Mouse (Mus musculus): ENCODE measurements around the gene Prkg2. TPM values are rescaled to one million over a fixed set of nuclear protein-coding genes. Genes with fewer than 3 reads are reported as not detected.

Prkg2 gene
- polyA plus RNA-seq, 1 experiment from 2014 or later, result 0.21 TPM

DNA sequence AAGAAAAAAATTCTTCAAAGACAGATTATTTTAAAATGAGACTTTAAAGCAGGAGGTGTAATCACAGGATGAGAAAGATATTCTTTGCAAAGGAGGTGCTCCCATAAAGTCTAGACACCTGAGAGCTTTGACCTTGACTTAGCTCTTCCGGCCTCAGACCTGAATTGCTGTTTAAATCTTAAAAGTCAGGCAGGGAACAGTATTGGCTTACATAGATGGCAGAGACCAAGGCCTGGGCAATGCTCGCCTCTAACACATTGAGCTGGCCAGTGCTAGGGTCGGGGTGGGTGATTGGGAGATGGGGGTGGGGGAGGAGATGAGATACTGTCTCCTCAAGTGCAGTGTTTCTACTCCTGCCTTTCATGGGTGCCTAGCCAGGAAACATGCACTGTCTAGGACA, 22.0 kb downstream of the Prkg2 start:
- 68% methylated on average over 3 of the region's 3 CpGs for WGBS
- Histone ChIP-seq H3K4me2 (no peak overlapping the region), H3K4me1 (replicated peaks) (no peaks in the 10 kb centered on the region), H3K27me3 (no peaks in the 10 kb centered on the region), H3K27ac (no peak overlapping the region), H3K9me3 (replicated peaks) (no peaks in the 10 kb centered on the region), H3K4me3 (no peak overlapping the region), H3K36me3 (no peaks in the 10 kb centered on the region), H3K9ac (no peak overlapping the region)
- ATAC-seq (replicated peaks; ENCODE audit: insufficient number of reproducible peaks, insufficient read depth, low FRiP score, low read depth), result no peak

DNA sequence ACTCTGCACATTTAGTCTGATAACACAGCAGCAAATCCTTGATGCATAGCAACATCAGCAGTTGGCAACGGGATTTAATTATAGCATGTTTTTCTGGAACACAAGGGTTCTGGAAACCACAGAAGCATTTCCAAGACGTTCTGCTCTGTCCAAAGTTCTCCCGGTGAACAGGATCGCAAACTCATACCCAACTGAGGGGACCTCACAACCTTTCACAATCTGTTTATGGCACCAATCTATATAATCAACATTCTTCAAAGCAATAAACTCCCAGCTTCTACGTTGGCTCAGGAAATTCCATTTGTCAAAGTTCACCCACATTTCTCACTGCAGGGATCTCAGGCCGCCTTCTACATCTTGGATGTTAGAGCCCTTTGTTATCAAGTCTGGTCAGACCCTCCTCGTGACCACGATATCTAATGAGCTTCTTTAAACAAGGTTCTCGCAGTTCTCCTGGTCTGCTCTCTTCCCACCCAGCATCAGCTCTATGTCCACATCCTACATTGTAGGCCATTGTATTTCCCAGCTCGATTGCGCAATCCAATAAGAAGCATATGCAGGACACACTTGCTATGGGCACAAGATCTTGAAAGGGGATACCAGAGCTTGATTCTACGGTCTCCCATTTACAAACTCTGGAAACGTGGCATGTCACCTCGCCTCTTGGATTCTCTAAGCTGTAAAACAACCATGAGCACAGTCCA, 26.6 kb downstream of the Prkg2 start:
- no peaks in the 10 kb centered on the region for H3K36me3 ChIP-seq
- H3K4me3 ChIP-seq, result no peak overlapping the region
- no peak for ATAC-seq (replicated peaks; ENCODE audit: insufficient number of reproducible peaks, insufficient read depth, low FRiP score, low read depth)
- H3K4me1 ChIP-seq (replicated peaks), result no peaks in the 10 kb centered on the region
- WGBS, result 76% methylated on average over 14 of the region's 14 CpGs
- H3K9me3 ChIP-seq (replicated peaks), result no peaks in the 10 kb centered on the region
- H3K4me2 ChIP-seq, result no peak overlapping the region
- no peaks in the 10 kb centered on the region for H3K27me3 ChIP-seq
- no peak overlapping the region for H3K9ac ChIP-seq
- no peak overlapping the region for H3K27ac ChIP-seq

DNA sequence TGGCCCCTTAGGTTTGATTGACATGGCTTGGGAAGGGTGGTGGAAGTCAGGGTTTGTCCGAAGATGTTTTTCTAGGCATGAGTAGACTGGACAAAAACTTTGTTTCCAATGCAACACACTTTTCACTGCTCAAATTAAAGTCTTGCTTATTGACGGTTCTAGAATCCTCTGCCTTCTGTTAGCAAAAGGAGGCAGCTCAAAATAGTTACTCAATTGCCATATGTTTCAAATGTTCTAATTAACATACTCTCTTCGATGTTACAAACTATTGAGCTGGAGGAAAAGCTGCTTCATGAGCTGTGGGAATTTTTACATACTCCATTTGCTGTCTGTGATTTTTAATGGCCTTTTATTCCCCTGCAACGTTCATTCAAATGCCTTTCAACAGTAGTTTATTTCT, 39.0 kb downstream of the Prkg2 start:
- Histone ChIP-seq H3K4me3 (no peak overlapping the region), H3K36me3 (no peaks in the 10 kb centered on the region), H3K27ac (no peak overlapping the region), H3K4me2 (no peak overlapping the region), H3K4me1 (replicated peaks) (no peaks in the 10 kb centered on the region), H3K27me3 (no peaks in the 10 kb centered on the region), H3K9ac (no peak overlapping the region), H3K9me3 (replicated peaks) (no peaks in the 10 kb centered on the region)
- no peak for ATAC-seq (replicated peaks; ENCODE audit: insufficient number of reproducible peaks, insufficient read depth, low FRiP score, low read depth)
- 68% methylated on average over 4 of the region's 4 CpGs for WGBS

DNA sequence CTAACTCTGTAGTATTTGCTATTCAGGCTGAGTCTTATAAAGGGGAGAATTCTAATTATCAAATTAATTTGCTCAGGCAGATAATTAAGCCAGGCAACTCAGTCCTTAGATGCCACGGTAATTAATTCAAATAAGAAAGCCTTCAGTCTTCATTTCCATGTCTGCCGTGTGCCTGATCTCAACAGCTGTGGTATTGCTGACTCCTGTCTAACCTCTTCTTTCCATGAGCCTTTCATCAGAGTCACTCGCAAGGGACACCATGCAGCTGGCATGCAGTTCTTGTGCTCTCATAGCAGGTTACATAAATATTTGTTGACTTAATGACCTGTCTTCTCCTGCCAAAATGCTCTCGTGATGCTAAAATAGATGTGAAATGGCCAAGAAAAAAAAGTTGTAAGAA, 41.4 kb downstream of the Prkg2 start:
- Histone ChIP-seq H3K9me3 (replicated peaks) (no peaks in the 10 kb centered on the region), H3K27ac (no peak overlapping the region), H3K9ac (no peak overlapping the region), H3K4me2 (no peak overlapping the region), H3K4me1 (replicated peaks) (no peaks in the 10 kb centered on the region), H3K27me3 (no peaks in the 10 kb centered on the region), H3K4me3 (no peak overlapping the region), H3K36me3 (no peaks in the 10 kb centered on the region)
- WGBS, result 66% methylated on average over 4 of the region's 4 CpGs
- ATAC-seq (replicated peaks; ENCODE audit: insufficient number of reproducible peaks, insufficient read depth, low FRiP score, low read depth), result no peak

DNA sequence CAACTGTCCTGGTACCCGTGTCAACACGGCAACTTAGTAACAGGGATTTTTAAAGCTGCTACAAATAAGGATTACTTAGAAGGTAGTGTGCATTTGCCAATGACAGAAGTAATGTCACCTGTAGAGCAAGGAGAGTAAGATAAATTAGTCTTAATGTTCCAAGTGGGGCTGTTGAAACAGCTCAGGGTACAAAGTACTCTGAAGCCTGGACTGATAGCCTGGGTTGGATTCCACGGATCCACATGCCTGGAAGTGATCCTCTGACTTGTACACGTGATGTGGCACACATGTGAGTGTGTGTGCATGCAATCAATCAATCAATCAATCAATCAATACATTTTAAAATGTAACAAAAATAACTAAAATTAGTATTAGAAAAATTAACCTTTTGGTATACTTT, 45.6 kb downstream of the Prkg2 start:
- Histone ChIP-seq H3K27me3 (no peaks in the 10 kb centered on the region), H3K36me3 (no peaks in the 10 kb centered on the region), H3K9me3 (replicated peaks) (no peaks in the 10 kb centered on the region), H3K9ac (no peak overlapping the region), H3K27ac (no peak overlapping the region), H3K4me2 (no peak overlapping the region), H3K4me1 (replicated peaks) (no peaks in the 10 kb centered on the region), H3K4me3 (no peak overlapping the region)
- WGBS, result 77% methylated on average over 4 of the region's 4 CpGs
- ATAC-seq (replicated peaks; ENCODE audit: insufficient number of reproducible peaks, insufficient read depth, low FRiP score, low read depth), result no peak

DNA sequence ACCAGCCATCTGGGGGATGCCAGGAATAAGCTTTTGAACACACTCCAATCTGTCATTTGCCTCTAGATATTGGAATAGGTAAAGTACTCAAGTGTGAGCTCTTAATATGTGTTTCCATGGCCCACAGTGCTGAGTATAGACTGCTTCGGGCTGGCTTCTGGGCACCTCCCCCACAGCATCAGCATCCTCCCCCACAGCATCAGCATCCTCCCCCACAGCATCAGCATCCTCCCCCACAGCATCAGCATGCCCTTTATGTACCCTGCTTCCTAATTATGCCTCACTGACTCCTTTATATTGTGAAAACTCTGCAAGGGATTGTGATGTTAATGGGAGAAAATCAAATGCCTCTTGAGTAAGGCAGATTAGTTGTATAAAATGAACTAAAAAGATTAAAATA, 49.5 kb downstream of the Prkg2 start:
- WGBS, result 42% methylated on average over 1 of the region's 1 CpGs
- no peak overlapping the region for H3K4me2 ChIP-seq
- ATAC-seq (replicated peaks; ENCODE audit: insufficient number of reproducible peaks, insufficient read depth, low FRiP score, low read depth), result no peak

DNA sequence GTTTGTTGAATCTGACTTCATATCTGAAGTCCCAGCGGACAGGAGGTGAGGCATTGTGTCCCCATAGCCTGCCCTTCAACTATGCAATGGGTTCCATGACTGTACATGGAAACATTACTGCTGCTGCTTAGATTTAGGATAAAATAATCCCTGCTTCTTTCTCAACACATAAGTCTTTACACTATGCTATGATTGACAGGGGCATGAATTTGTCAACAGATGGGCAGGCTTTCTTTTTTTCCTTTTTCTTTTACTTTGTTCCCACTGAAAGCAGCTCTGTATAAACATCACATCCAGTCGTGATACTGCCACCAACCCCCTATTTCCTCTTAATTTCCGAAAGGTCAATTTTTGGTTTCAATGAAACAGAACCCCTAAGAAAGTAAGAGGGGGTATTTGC, 50.0 kb downstream of the Prkg2 start:
- ATAC-seq (replicated peaks; ENCODE audit: insufficient number of reproducible peaks, insufficient read depth, low FRiP score, low read depth), result no peak
- H3K9me3 ChIP-seq (replicated peaks), result no peaks in the 10 kb centered on the region

More for the DNA sequence above, 49.5 kb downstream of the Prkg2 start:
- Histone ChIP-seq H3K4me3 (no peak overlapping the region), H3K27me3 (no peaks in the 10 kb centered on the region), H3K9ac (no peak overlapping the region), H3K27ac (no peak overlapping the region), H3K4me1 (replicated peaks) (no peaks in the 10 kb centered on the region), H3K36me3 (no peaks in the 10 kb centered on the region), H3K9me3 (replicated peaks) (no peaks in the 10 kb centered on the region)

DNA sequence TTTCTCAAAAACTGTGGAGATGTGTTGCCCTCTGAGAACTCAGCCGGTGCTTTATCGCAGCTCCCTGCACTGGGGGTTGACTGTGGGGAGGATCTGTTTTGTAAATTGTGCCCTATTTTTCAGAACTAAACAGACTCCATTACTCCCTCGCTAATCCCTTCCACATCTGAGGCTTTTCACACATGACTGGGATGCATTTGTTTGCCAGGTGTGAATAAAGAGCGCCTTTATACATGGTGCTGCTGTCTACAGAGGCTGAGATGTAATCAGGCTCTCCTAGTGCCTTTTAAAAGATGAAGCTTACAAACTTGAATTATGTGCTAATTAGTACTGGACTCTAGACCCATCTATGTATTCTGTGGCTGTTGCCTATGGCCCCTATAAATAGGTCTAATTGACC, 50.7 kb downstream of the Prkg2 start:
- Histone ChIP-seq H3K4me1 (replicated peaks) (no peaks in the 10 kb centered on the region), H3K4me3 (no peak overlapping the region), H3K4me2 (no peak overlapping the region), H3K27ac (no peak overlapping the region), H3K36me3 (no peaks in the 10 kb centered on the region), H3K9me3 (replicated peaks) (no peaks in the 10 kb centered on the region), H3K27me3 (no peaks in the 10 kb centered on the region), H3K9ac (no peak overlapping the region)
- 43% methylated on average over 4 of the region's 4 CpGs for WGBS
- no peak for ATAC-seq (replicated peaks; ENCODE audit: insufficient number of reproducible peaks, insufficient read depth, low FRiP score, low read depth)

More for the DNA sequence above, 50.0 kb downstream of the Prkg2 start:
- no peaks in the 10 kb centered on the region for H3K27me3 ChIP-seq
- no peaks in the 10 kb centered on the region for H3K4me1 ChIP-seq (replicated peaks)
- no peak overlapping the region for H3K4me2 ChIP-seq
- 71% methylated on average over 3 of the region's 3 CpGs for WGBS
- no peak overlapping the region for H3K4me3 ChIP-seq
- no peaks in the 10 kb centered on the region for H3K36me3 ChIP-seq
- H3K27ac ChIP-seq, result no peak overlapping the region
- H3K9ac ChIP-seq, result no peak overlapping the region

DNA sequence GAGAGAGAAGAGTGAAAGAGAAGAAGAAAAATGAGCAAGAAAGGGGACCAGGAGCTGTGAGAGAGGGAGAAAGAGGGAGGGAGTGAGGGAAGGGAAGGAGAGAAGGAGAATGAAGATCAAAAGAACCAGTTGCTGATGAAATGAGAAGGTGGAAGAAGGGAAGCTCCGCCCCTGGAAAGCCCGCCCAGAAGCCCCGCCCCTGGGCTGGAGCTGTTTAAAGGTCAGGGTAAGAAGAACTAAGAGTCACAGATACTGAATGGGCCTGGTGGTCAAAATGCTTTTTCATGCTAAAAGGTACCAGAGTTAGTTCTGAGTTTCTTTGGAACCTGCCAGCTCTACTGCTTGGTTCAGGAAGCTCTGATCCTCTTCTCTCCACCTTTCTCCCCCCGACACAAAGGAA, 51.1 kb downstream of the Prkg2 start:
- Histone ChIP-seq H3K27ac (no peak overlapping the region), H3K4me1 (replicated peaks) (no peaks in the 10 kb centered on the region), H3K9me3 (replicated peaks) (no peaks in the 10 kb centered on the region), H3K4me2 (no peak overlapping the region), H3K27me3 (no peaks in the 10 kb centered on the region), H3K36me3 (no peaks in the 10 kb centered on the region), H3K9ac (no peak overlapping the region), H3K4me3 (no peak overlapping the region)
- ATAC-seq (replicated peaks; ENCODE audit: insufficient number of reproducible peaks, insufficient read depth, low FRiP score, low read depth), result no peak
- 23% methylated on average over 4 of the region's 4 CpGs for WGBS

DNA sequence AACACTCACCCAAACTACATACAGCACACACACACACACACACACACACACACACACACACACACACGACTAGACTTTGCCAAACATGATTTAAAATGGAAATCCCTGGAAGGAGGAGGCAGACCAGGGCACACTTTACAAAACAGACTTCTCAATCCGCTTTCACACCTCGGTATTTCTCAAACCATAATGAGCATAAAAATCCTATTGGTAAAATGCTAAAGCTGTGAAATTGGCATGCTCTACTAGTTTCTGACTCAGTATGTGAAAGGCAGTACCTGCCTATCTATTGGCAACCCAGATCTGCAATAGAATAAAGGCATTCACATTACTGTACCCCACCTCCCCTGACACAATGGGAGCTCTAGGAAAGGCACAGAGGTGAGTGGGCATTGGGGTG, 52.1 kb downstream of the Prkg2 start:
- Histone ChIP-seq H3K27me3 (no peaks in the 10 kb centered on the region), H3K27ac (no peak overlapping the region), H3K4me3 (no peak overlapping the region), H3K9ac (no peak overlapping the region), H3K4me1 (replicated peaks) (no peaks in the 10 kb centered on the region), H3K9me3 (replicated peaks) (no peaks in the 10 kb centered on the region), H3K36me3 (no peaks in the 10 kb centered on the region), H3K4me2 (no peak overlapping the region)
- WGBS, result 81% methylated on average over 3 of the region's 3 CpGs
- ATAC-seq (replicated peaks; ENCODE audit: insufficient number of reproducible peaks, insufficient read depth, low FRiP score, low read depth), result no peak

DNA sequence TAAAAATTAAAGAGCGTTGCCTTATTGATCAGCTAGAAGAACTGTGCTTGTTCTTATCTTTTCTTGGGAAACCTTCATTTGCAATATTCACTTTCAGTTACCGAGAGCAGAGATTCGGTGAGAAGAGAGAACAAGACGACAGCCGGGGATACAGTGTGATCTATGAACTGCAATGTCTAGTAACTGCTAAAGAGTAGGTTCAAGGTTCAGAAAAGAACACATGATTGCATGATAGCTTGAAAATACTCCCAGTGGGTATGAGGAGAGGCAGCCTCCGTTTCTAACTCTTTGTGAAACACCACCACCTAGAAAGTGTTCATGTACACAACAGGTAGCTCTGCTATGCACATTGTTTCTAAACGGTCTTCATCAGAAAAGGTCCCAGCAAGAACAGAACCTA, 55.8 kb downstream of the Prkg2 start:
- no peak overlapping the region for H3K4me2 ChIP-seq
- no peak overlapping the region for H3K4me3 ChIP-seq
- no peak overlapping the region for H3K9ac ChIP-seq
- H3K4me1 ChIP-seq (replicated peaks), result no peaks in the 10 kb centered on the region
- no peak for ATAC-seq (replicated peaks; ENCODE audit: insufficient number of reproducible peaks, insufficient read depth, low FRiP score, low read depth)
- 74% methylated on average over 7 of the region's 7 CpGs for WGBS
- H3K27me3 ChIP-seq, result no peaks in the 10 kb centered on the region
- no peaks in the 10 kb centered on the region for H3K9me3 ChIP-seq (replicated peaks)
- H3K36me3 ChIP-seq, result no peaks in the 10 kb centered on the region
- H3K27ac ChIP-seq, result no peak overlapping the region

DNA sequence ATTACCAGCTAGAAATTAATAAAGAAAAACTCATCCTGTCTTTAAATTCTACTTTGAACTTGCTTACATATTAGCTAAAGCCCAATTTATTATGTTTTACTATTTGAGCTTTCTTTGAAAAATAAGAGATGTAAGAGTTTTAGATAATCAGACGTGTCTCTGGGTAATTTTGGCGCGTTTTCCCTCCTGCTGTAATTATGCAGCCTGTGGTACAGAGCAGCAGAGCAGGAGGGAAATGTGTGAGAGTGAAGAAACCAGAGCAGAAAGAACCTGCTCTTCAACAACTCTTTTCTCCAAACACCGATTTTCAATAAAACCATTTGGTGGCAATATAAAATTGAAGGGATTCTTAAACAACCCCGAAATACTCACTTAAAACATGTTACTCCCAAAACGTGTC, 58.8 kb downstream of the Prkg2 start:
- H3K4me2 ChIP-seq, result no peak overlapping the region
- no peaks in the 10 kb centered on the region for H3K36me3 ChIP-seq
- no peak overlapping the region for H3K27ac ChIP-seq
- no peak overlapping the region for H3K4me3 ChIP-seq
- no peaks in the 10 kb centered on the region for H3K9me3 ChIP-seq (replicated peaks)
- WGBS, result 74% methylated on average over 6 of the region's 6 CpGs
- no peak overlapping the region for H3K9ac ChIP-seq
- ATAC-seq (replicated peaks; ENCODE audit: insufficient number of reproducible peaks, insufficient read depth, low FRiP score, low read depth), result no peak
- H3K27me3 ChIP-seq, result no peaks in the 10 kb centered on the region
- no peaks in the 10 kb centered on the region for H3K4me1 ChIP-seq (replicated peaks)

Data from heart, embryonic 15.5 days (tissue).